Mouse (Mus musculus) kidney, postnatal 25 days (tissue): ENCODE results near the gene Gm20696.
A peak's percentile ranks its signal among the peaks of the same experiment; 100 is the strongest.

Experiments
- DNase-seq, 2 experiments: peaks; one replicate each; pipeline ENCODE4 v3.0.0; 2021; ENCODE audit warnings: mixed read lengths in 2 of 2

Gene Gm20696

GRCm38 (mm10) chr6:99663232-99663631 is 3.4 kb downstream of the Gm20696 start:
- DNase-seq, result no peak

GRCm38 (mm10) chr6:99660443-99660842 is 6.2 kb downstream of the Gm20696 start:
- peak in 1 of 2 experiments; percentile 28 for DNase-seq

- peak in 1 of 2 experiments; percentile 21 for DNase-seq
These were observed 8.0 kb downstream of the Gm20696 start for GRCm38 (mm10) chr6:99658586-99658985.

- DNase-seq, result peak in 1 of 2 experiments; percentile 26
These were observed 10.5 kb downstream of the Gm20696 start for GRCm38 (mm10) chr6:99656088-99656487.

GRCm38 (mm10) chr6:99655488-99655887 is 11.1 kb downstream of the Gm20696 start:
- DNase-seq, result peak in 1 of 2 experiments; percentile 26

- peak in 1 of 2 experiments; percentile 21 for DNase-seq
These were observed 12.3 kb downstream of the Gm20696 start for GRCm38 (mm10) chr6:99654343-99654742.

- no peak for DNase-seq
These were observed 14.3 kb downstream of the Gm20696 start for GRCm38 (mm10) chr6:99652341-99652740.

- peak in 1 of 2 experiments; percentile 10 for DNase-seq
These were observed 17.3 kb downstream of the Gm20696 start for GRCm38 (mm10) chr6:99649307-99649706.

- DNase-seq, result peak in 1 of 2 experiments; percentile 10
These were observed 20.3 kb downstream of the Gm20696 start for GRCm38 (mm10) chr6:99646344-99646743.

GRCm38 (mm10) chr6:99644876-99645275 is 21.7 kb downstream of the Gm20696 start:
- no peak for DNase-seq

GRCm38 (mm10) chr6:99644386-99644785 is 22.2 kb downstream of the Gm20696 start:
- DNase-seq, result peak in 1 of 2 experiments; percentile 9

GRCm38 (mm10) chr6:99643439-99644199 is 23.0 kb downstream of the Gm20696 start:
- DNase-seq, result peak; percentile 82 to 84

- DNase-seq, result peak in 1 of 2 experiments; percentile 34
These were observed 29.1 kb downstream of the Gm20696 start for GRCm38 (mm10) chr6:99637456-99637855.

GRCm38 (mm10) chr6:99636801-99637200 is 29.8 kb downstream of the Gm20696 start:
- DNase-seq, result peak in 1 of 2 experiments; percentile 16

- DNase-seq, result peak in 1 of 2 experiments; percentile 26
These were observed 30.5 kb downstream of the Gm20696 start for GRCm38 (mm10) chr6:99636121-99636520.

GRCm38 (mm10) chr6:99632121-99632980 is 34.2 kb downstream of the Gm20696 start:
- peak in 1 of 2 experiments; percentile 40 for DNase-seq

- peak in 1 of 2 experiments; percentile 20 for DNase-seq
These were observed 35.0 kb downstream of the Gm20696 start for GRCm38 (mm10) chr6:99631637-99632036.

GRCm38 (mm10) chr6:99629726-99630458 is 36.7 kb downstream of the Gm20696 start:
- DNase-seq, result peak; percentile 9 to 35

GRCm38 (mm10) chr6:99626347-99626746 is 40.2 kb downstream of the Gm20696 start:
- no peak for DNase-seq

- no peak for DNase-seq
These were observed 40.8 kb downstream of the Gm20696 start for GRCm38 (mm10) chr6:99625803-99626202.

- peak in 1 of 2 experiments; percentile 14 for DNase-seq
These were observed 41.3 kb downstream of the Gm20696 start for GRCm38 (mm10) chr6:99625306-99625705.

- DNase-seq, result peak in 1 of 2 experiments; percentile 25
These were observed 42.1 kb downstream of the Gm20696 start for GRCm38 (mm10) chr6:99624542-99624941.

GRCm38 (mm10) chr6:99623641-99624040 is 43.0 kb downstream of the Gm20696 start:
- DNase-seq, result peak; percentile 33 to 36
